Mouse (Mus musculus) embryo, embryonic 10 days (tissue): ENCODE data around the gene Ado.
A peak's percentile ranks its signal among the peaks of the same experiment; 100 is the strongest.

Source experiments
- DNase-seq: peaks from one replicate; pipeline ENCODE4 v3.0.0-alpha.2; 2015; ENCODE audit warnings: low spot score

Ado gene

DNA sequence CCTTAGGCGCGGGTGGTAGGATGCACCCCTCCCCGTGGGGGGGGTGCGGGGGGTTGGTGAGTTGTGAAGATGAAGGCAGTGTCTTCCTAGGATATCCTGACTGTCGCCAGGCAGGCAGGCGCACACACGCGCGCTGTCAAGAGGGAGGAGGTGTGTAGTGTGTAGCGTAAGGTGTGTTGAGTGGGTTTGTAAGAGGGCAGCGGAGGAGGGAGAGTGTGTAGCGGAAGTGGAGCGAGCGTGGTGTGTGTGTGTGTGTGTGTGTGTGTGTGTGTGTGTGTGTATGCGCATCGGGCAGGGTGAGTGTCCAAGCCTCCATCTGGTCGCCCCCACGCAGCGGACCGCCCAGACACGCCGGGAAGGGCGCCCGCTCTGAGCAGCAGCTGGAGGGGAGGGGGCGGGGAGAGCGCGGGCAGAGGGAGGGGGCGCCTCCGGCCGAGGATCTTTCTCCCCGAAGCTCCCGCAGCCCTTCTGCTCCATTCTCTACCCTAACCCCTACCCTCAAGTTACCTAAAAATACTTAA, 12.1 kb downstream of the Ado start:
- DNase-seq: peak; percentile 35

DNA sequence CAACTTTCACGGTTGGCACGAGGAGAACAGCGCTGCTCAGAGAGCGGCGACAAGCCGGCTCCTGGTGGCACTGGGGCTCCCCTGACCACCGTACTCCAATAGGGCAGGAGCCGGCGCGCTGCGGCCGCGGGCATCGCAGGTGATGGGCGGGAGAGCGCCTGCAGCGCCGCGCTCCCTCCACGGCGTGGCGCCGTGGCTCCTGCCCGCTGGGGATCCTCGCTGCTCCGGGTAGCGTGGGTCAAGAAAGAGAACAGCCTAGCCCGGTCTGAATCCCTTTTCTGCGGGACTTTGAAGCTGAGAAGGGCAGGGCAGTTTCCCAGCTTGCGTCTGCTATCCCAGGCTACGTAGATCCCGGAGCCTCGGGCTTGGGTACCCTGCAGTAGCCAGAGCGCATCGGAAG, 12.8 kb downstream of the Ado start:
- DNase-seq: peak; percentile 82

DNA sequence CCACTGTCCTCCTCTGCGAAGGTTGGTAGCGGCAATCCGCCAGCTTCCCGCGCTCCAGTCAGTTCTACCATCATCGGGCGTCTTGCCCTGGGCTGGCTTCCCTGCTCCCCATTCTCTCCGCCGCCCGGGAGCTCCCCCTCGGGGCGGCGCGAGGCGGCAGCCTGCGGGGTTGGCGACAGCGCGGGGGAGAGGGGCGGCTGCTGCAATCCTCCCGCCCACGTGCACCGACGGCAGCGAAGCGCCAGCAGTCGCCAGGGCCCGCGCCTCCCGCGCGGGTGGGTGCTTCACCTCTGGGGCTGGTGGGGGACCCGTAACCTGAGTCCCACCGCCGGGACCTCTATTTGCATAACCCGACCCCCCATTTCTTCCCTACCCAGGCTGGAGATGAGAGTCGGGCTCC, 13.5 kb downstream of the Ado start, which contains the start of gene Egr2:
TSS of gene Egr2 (plus strand) at position 220 of the 400 bp plus-strand sequence.
- no peak for DNase-seq

DNA sequence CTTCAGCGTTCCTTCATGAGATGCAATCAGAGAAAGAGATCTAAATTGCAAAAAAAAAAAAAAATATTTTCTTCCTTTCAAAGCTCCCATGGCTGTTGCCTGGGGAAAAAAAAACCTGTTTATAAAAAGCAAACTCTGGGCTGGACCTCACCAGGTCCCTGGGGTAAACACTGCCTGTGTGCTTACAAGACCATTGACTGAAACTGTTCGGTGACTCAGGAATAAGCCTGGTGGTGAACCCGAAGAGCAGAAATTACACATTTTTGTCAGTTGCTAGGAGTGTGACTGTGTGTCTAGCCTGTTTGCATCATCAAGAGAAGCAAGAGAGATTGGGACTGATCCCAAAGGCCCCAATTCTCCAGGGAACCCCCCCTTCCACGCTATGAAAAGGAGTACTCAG, 19.0 kb downstream of the Ado start:
- DNase-seq: no peak

DNA sequence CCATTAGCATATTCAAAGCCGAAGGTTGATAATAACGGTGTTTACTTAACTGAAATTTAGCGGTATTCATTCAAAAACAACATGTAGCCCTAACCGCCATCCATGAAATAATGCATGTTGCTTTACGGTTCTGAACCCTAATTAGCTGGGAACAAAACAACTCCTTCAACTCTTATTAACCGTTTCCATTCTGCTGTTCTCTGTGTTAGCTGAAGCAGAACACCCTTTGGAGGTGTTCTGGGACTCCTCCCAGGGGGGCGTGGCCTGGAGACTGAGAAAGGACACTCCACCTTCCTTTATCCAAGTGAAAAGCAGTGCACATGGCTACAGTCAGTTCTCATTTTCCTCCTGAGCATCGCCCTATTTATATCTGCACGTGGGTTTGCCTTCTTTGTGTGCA, 22.3 kb downstream of the Ado start:
- no peak for DNase-seq

DNA sequence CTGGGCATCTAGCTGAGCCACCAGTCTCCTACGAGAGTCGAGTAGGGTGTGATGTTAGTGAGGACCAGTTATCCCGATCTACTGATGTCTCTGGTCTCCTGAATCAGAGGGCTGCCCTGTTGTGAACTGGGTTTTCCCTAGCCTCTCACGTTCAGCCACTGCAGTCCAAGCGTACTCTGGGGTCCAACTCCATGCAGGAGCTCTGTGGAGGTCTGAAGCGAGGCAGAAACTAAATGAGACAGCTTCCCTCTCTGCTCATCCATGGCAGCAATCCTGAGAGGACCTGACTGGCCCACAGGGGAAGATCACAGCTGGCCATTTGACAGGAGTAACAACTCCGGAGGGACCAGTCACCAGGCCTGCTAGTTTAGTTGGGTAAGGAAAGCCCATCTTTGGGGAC, 24.1 kb downstream of the Ado start:
- no peak for DNase-seq

DNA sequence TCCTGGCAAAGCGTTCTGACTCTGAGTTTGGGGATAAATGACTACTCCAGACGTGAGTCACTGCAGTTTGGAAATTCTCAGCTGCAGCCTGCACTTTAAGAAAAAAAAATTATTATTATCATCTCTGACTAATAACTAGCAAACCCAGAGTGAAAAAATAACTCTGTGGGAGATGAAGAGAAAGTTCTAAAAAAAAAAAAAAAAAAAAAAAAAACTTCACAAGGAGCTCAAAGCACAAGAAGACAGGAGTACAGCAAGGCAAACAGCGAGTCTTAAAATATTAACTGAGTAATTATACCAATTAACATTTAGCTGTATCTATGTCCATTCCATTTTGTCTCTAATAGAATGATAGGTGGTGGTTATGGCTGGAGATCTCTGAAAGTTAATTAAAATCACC, 24.6 kb downstream of the Ado start:
- DNase-seq: no peak

DNA sequence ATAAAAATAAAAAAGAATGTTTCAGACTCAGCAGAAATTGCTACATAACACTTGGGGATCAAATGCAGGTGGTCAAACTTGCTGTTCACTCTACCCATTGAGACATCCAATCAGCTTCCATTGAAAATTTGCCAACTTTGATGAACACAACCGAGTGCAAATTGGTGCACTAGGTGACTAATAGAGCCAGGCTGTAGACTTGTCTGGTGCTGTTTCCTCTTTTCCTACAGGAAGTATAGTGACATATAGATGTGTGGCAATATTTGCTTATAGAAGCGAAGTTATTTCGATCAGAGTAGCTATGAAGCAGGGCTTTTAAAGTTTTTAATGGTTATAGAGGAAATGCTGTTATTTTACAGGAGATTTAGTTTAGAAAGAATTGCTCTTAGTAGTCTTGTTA, 30.0 kb downstream of the Ado start:
- no peak for DNase-seq

DNA sequence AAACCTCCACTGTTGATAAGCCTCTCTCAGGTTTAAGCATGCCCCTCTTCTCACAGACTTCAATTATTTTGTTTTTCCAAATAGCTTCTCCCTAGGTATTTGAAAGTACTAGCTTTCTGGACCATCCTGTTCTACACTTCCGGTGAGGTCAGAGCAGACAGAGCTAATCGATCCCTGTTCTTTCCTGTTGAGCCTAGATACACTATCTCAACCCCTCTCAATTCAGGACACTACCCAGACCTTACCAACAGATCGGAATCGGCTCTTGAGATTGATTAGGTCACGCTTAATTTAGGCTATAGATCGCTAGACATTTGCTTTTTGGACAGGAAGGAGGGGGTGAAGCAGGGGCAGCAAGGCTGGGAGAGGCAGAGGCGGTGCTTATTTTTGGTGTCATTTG, 35.9 kb downstream of the Ado start:
- DNase-seq: peak; percentile 26

DNA sequence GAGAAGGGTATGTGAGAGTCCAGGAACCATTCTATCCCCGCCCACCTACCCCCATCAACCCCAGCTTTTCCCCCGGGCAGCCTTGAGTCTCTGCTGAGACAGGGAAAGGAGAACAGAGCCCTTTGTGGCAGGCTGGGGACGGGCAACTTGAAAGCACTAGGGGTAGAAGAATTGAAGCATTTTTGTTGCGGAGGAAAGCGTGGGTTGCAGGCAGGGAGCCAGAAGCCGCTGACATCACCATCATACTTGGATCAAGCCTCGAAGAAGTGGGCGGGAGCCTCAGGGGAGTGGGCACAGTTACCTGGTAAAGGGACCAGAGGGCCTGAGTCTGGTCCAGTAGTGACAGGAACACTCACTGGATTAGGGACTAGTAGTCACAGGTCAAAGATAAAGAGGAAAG, 36.5 kb downstream of the Ado start:
- no peak for DNase-seq

DNA sequence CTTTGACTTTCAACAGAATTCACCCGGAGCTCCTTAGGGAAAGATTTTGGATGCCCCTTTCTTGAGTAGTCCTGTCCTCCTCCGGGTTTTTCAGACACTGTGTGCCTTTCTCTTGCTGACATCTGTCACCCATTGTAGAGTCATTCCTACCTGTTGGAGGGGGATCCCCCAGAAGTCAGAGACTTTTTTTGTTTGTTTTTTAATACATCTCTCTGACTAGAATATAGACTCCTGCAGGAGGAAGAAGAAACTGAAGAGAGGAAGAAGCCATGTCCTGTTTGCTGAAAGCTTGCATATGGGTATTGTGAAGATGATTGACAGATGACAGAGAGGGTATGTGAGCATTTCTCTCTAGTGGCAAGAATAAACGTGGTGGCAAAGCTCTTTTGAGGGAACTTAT, 43.5 kb downstream of the Ado start:
- DNase-seq: no peak

DNA sequence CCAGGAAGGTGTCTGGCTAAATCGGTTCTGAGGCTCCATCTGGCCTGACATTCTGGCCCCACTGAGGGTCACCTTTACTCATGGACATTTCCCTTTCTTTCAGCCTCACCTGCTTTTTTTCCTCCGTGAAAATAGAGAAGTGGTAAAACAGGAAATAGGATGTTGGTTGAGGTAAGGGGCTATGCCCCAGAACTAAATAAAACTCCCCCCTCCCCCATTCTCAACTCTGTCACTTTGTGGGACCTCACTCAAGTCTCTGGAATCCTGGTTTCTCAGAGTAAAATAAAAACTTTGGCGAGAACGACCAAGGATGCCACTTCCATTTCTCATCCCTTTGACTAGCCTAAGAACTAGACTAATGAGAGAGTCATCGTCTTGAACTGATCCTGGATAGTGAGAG, 44.7 kb downstream of the Ado start:
- DNase-seq: no peak

DNA sequence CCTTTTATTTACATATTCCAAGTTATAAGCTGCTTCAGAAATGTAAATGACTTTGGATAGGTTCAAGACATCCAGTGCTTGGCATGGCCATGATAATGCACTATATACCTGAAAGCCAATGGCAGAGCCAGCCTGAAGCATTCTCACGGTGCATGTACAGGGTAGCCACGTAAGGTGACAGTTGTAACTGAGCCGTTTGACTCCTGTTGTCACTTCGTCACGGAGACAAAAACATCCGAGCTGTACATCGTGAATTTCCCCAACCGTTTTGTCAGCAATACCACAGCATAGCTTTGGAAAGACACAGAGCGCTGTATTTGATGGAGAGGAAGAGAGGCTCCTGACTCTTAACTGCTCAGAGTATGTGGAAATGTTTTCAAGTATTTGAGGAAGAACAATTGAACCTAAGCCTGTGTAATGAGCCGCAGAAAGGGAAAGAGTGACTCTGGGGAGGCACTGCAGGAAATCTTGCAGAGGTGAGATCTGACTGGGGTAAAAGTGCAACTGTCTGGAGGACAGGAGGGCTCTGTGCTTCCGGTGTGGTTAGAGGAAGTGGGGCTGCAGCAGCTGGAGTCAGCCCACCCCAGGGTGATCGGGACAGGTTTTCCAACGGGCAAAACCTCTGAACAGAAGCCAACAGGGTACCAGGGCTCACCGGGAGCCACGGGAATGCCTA, 45.3 kb downstream of the Ado start:
- DNase-seq: no peak

DNA sequence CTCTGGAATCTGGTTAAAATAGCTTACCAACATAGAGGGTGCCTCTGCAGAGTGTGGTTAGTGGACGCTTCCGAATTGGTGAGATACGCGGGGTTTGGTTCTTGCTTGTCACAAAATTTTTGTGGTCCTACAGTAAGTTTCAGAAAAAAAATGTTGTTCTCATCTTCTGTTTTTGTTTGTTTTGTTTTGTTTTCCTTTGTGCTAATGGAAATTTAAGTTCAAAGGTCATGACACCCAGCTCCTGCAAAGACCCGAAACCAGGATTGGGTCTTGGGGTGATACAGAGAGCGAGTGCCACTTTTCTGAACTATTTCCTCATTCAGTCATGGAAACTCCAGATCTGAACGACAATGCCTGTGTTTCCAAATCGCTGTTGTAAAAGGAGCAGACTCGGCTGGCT, 50.8 kb downstream of the Ado start:
- DNase-seq: no peak

DNA sequence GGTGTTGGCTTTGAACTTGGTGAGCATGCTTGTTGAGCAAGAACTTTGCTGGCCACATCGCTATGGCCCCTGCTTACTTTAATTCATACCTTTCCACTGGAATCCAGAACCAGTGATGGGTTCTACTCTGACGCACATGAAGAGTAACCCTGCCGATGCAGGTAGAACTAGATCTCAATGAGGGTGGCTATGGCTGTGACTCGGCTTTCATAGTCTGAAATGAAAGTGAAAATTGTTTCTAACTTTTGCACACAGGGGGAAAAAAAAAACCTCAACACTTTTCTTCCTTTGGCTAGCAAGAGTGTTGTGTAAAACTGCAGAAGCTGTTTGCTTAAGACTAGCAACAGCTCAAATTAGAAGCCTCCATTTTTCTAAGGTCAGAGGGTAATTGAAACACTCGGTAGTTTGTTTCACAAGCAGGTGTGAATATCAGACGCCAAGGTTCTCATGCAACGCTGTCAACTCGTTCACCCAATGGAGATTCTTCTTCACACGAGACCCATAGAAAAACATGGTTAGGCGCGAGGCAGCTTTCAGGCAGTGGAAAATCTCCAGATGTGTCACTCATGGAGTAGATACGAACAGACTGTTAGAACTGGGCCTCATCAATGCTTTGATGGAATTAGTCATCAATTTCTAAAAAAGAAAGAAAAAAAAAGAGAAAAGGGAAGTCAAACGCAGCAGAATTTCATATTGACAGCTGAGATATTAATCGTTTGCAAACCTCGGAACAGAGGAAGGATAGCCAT, 51.4 kb downstream of the Ado start:
- DNase-seq: no peak
